Mouse (Mus musculus) kidney, adult 2 months (tissue): ENCODE results near the gene Dnajb3. TPM values are rescaled to one million over a fixed set of nuclear protein-coding genes. Genes with fewer than 3 reads are reported as not detected.

ENCODE experiments used
- DNase-seq: peaks from one replicate; pipeline ENCODE4 v3.0.0; 2021
- H3K27ac ChIP-seq: fragments of 200-500 bp; 2 replicates; pipeline ENCODE4 v1.5.1; 2012; ENCODE audit warnings: low read depth, low read length, control low read depth, inconsistent platforms; ENCODE audit not compliant: insufficient read depth
- H3K27me3 ChIP-seq: fragments of 200-500 bp; replicated peaks from 2 replicates; pipeline ENCODE4 v1.6.1; 2012; ENCODE audit warnings: mild to moderate bottlenecking, moderate library complexity, low read length, inconsistent platforms; ENCODE audit not compliant: control insufficient read depth, insufficient read depth
- H3K36me3 ChIP-seq: fragments of 200-500 bp; 2 replicates; pipeline ENCODE4 v1.6.1; 2012; ENCODE audit warnings: mild to moderate bottlenecking, moderate library complexity, low read length, inconsistent platforms; ENCODE audit not compliant: control insufficient read depth, insufficient read depth
- H3K4me1 ChIP-seq: fragments of 200-500 bp; 2 replicates; pipeline ENCODE4 v1.6.1; 2011; ENCODE audit warnings: low read length; ENCODE audit not compliant: control insufficient read depth, insufficient read depth
- H3K4me3 ChIP-seq: fragments of 200-500 bp; 2 replicates; pipeline ENCODE4 v1.5.1; 2011; ENCODE audit warnings: mild to moderate bottlenecking, low read depth, low read length, control low read depth; ENCODE audit not compliant: insufficient read depth
- CTCF ChIP-seq: fragments of 200-500 bp; conservative IDR thresholded peaks from 2 replicates; pipeline ENCODE4 v1.5.1; 2011; ENCODE audit warnings: low read depth, mild to moderate bottlenecking, control low read depth, low read length, moderate library complexity, mixed read lengths; ENCODE audit not compliant: insufficient read depth, insufficient read length
- POLR2A ChIP-seq: fragments of 200-500 bp; IDR thresholded peaks from one replicate; pipeline ENCODE4 v1.6.1; 2011; ENCODE audit warnings: low read depth, low read length, control low read depth
- WGBS: fragments of 180-500 bp; shearing (Covaris S2); methylation state at CpG from one replicate; pipeline ENCODE4 v1.1.7; 2018; 5-methylcytosine and 5-hydroxymethylcytosine counted together
- polyA plus RNA-seq: library from polyadenylated mRNA; depleted of rRNA; stranded (reverse); fragments of >200 nt; gene quantifications from 2 replicates; pipeline ENCODE4 v1.2.3, GENCODE M21; 2012

The Dnajb3 gene
- polyA plus RNA-seq, 1 experiment, result 1.6 TPM

- Histone ChIP-seq H3K4me1 (no peaks in the 10 kb centered on the region), H3K27ac (no peak overlapping the region), H3K4me3 (no peak overlapping the region), H3K27me3 (no peaks in the 10 kb centered on the region), H3K36me3 (no peaks in the 10 kb centered on the region)
- TF ChIP-seq CTCF, result no peak
- DNase-seq, result no peak
- WGBS, result 53% methylated on average over 2 of the region's 2 CpGs
Observed at GRCm38 (mm10) chr1:88247660-88248059, 42.1 kb upstream of the Dnajb3 start.

- no peaks in the 10 kb centered on the region for H3K4me1 ChIP-seq
- no peak overlapping the region for H3K4me3 ChIP-seq
- 49% methylated on average over 6 of the region's 6 CpGs for WGBS
- H3K36me3 ChIP-seq, result no peaks in the 10 kb centered on the region
- DNase-seq, result no peak
- H3K27ac ChIP-seq, result no peak overlapping the region
- H3K27me3 ChIP-seq, result no peaks in the 10 kb centered on the region
- TF ChIP-seq CTCF (no peak), POLR2A (no peak)
Observed at GRCm38 (mm10) chr1:88246386-88246785, 40.8 kb upstream of the Dnajb3 start.

GRCm38 (mm10) chr1:88245881-88246280, 40.3 kb upstream of the Dnajb3 start:
- 77% methylated on average over 6 of the region's 6 CpGs for WGBS
- Histone ChIP-seq H3K36me3 (no peaks in the 10 kb centered on the region), H3K27ac (no peak overlapping the region), H3K4me1 (no peaks in the 10 kb centered on the region), H3K4me3 (no peak overlapping the region), H3K27me3 (no peaks in the 10 kb centered on the region)
- TF ChIP-seq POLR2A (no peak), CTCF (no peak)
- no peak for DNase-seq

GRCm38 (mm10) chr1:88243861-88244260, 38.3 kb upstream of the Dnajb3 start:
- Histone ChIP-seq H3K4me3 (no peak overlapping the region), H3K27ac (no peak overlapping the region), H3K4me1 (no peaks in the 10 kb centered on the region), H3K36me3 (no peaks in the 10 kb centered on the region), H3K27me3 (no peaks in the 10 kb centered on the region)
- no peak for DNase-seq
- TF ChIP-seq CTCF (no peak), POLR2A (no peak)
- WGBS, result 65% methylated on average over 5 of the region's 5 CpGs

GRCm38 (mm10) chr1:88240579-88240978, 35.0 kb upstream of the Dnajb3 start:
- no peak for DNase-seq
- Histone ChIP-seq H3K4me3 (no peak overlapping the region), H3K27me3 (no peaks in the 10 kb centered on the region), H3K27ac (no peak overlapping the region), H3K4me1 (no peaks in the 10 kb centered on the region), H3K36me3 (no peaks in the 10 kb centered on the region)
- no peak for TF ChIP-seq POLR2A
- TF ChIP-seq CTCF, result no peak
- 67% methylated on average over 4 of the region's 4 CpGs for WGBS

GRCm38 (mm10) chr1:88240072-88240471, 34.5 kb upstream of the Dnajb3 start:
- Histone ChIP-seq H3K4me1 (no peaks in the 10 kb centered on the region), H3K36me3 (no peaks in the 10 kb centered on the region), H3K4me3 (no peak overlapping the region), H3K27me3 (no peaks in the 10 kb centered on the region), H3K27ac (no peak overlapping the region)
- DNase-seq, result no peak
- no peak for TF ChIP-seq POLR2A
- TF ChIP-seq CTCF, result no peak
- 74% methylated on average over 5 of the region's 5 CpGs for WGBS

- H3K27me3 ChIP-seq, result no peaks in the 10 kb centered on the region
- no peaks in the 10 kb centered on the region for H3K36me3 ChIP-seq
- H3K27ac ChIP-seq, result no peak overlapping the region
- WGBS, result 68% methylated on average over 6 of the region's 6 CpGs
- no peak for DNase-seq
- no peak overlapping the region for H3K4me3 ChIP-seq
- no peaks in the 10 kb centered on the region for H3K4me1 ChIP-seq
- TF ChIP-seq POLR2A, result no peak
- TF ChIP-seq CTCF, result no peak
Observed at GRCm38 (mm10) chr1:88238771-88239170, 33.2 kb upstream of the Dnajb3 start.

- H3K27me3 ChIP-seq, result no peaks in the 10 kb centered on the region
- no peak overlapping the region for H3K4me3 ChIP-seq
- no peak overlapping the region for H3K27ac ChIP-seq
- H3K4me1 ChIP-seq, result no peaks in the 10 kb centered on the region
- 70% methylated on average over 5 of the region's 5 CpGs for WGBS
- DNase-seq, result no peak
- H3K36me3 ChIP-seq, result no peaks in the 10 kb centered on the region
- TF ChIP-seq POLR2A (no peak), CTCF (no peak)
Observed at GRCm38 (mm10) chr1:88237311-88237710, 31.7 kb upstream of the Dnajb3 start.
